Mouse (Mus musculus) testis, adult 2 months (tissue): Measurements from ENCODE around the gene Bloc1s5.

Experiments
- CTCF ChIP-seq: fragments of 200-500 bp; IDR thresholded peaks from 2 replicates; pipeline ENCODE4 v1.5.1; 2012; ENCODE audit warnings: low read depth, mild to moderate bottlenecking, inconsistent platforms, low read length, moderate library complexity; ENCODE audit not compliant: control insufficient read depth, insufficient read depth, insufficient replicate concordance
- POLR2A ChIP-seq: fragments of 200-500 bp; IDR thresholded peaks from 2 replicates; pipeline ENCODE4 v1.6.1; 2012; ENCODE audit warnings: low read depth, mild to moderate bottlenecking, inconsistent platforms, low read length, moderate library complexity; ENCODE audit not compliant: control insufficient read depth

DNA sequence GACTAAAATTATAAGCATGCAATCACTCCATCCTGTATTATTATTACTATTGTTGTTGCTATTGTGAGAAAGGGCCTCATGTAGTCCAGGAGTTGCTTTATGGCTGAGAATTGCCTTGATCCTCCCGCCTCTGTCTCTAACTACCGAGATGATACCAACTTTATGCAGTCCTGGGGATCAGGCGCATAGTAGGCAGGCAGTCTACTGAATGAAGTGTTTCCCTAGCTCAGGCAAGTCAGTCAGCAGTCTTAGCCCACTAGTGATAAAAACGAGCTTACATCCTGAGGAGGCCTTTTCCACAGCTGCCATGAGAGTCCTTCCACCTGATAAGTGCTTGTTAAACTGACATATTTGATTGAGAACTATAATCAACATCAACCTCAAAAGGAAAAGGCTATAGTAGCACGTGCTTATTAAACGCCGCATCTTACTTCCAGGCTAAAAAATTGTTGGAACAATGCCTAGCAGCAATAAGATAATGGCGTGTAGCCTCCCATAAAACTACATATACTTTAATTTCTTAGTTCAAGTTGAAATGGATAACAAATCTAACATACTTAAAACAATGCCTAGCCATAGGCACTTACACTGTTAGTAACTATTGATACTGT lies 10.5 kb downstream of the Bloc1s5 start:
- TF ChIP-seq POLR2A: no peak
- TF ChIP-seq CTCF: no peak
